Mouse (Mus musculus): ENCODE measurements around the gene Plin1. TPM values are rescaled to one million over a fixed set of nuclear protein-coding genes. Genes with fewer than 3 reads are reported as not detected.

Plin1 gene
- polyA plus RNA-seq, 1 experiment: 0.36 TPM

DNA sequence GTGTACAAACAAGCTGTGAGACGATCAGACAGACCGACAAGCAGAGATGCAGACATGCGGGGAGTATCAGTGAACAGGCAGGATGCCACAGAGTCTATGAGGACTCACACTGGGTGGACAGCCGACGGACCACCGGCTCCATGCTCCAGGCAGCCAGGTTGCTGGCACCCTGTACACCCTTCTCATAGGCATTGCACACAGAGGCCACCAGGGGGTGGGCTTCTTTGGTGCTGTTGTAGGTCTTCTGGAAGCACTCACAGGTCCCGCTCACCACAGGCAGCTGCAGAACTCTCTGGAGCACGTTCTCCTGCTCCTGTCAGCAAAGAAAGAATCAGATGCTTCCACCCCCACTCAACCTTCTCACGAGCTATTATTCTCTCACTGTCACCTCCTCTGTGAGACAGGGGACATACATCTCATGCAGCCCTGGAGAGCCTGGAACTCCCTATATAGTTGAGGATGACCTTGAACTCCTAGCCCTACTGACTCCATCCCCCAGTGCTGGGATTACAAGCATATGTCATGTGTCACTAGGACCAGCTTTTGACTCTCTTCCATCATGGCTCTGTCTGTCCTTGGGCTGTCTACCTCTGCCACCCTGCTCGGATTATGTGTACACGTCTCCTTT lies 2.8 kb downstream of the Plin1 start:
- 47% methylated on average over 11 of the region's 11 CpGs for WGBS
- no peak overlapping the region for H3K4me3 ChIP-seq (replicated peaks; ENCODE audit: insufficient read depth, low read depth, low read length)
- no peaks in the 10 kb centered on the region for H3K27me3 ChIP-seq (ENCODE audit: control insufficient read depth, insufficient read depth, low read length)
- H3K27ac ChIP-seq (ENCODE audit: insufficient read depth, low read length): no peak overlapping the region
- TF ChIP-seq CTCF (IDR thresholded peaks at IDR 0.05; ENCODE audit: borderline replicate concordance, insufficient read depth, low read depth, low read length) (no peak), POLR2A (IDR thresholded peaks at IDR 0.05; ENCODE audit: borderline replicate concordance, insufficient read depth, low read length) (no peak)
- no peaks in the 10 kb centered on the region for H3K4me1 ChIP-seq (ENCODE audit: control insufficient read depth, insufficient read depth, low read length)
- DNase-seq: no peak

GRCm38 (mm10) chr7:79729169-79729568 lies 3.5 kb downstream of the Plin1 start:
- Histone ChIP-seq H3K4me3 (replicated peaks; ENCODE audit: insufficient read depth, low read depth, low read length) (no peak overlapping the region), H3K27me3 (ENCODE audit: control insufficient read depth, insufficient read depth, low read length) (no peaks in the 10 kb centered on the region), H3K27ac (ENCODE audit: insufficient read depth, low read length) (no peak overlapping the region), H3K4me1 (ENCODE audit: control insufficient read depth, insufficient read depth, low read length) (no peaks in the 10 kb centered on the region)
- peak in 1 of 2 experiments; percentile 43 for DNase-seq
- TF ChIP-seq POLR2A (IDR thresholded peaks at IDR 0.05; ENCODE audit: borderline replicate concordance, insufficient read depth, low read length): no peak
- peak; percentile 75 for TF ChIP-seq CTCF (IDR thresholded peaks at IDR 0.05; ENCODE audit: borderline replicate concordance, insufficient read depth, low read depth, low read length)
- WGBS: 5% methylated on average over 8 of the region's 8 CpGs

DNA sequence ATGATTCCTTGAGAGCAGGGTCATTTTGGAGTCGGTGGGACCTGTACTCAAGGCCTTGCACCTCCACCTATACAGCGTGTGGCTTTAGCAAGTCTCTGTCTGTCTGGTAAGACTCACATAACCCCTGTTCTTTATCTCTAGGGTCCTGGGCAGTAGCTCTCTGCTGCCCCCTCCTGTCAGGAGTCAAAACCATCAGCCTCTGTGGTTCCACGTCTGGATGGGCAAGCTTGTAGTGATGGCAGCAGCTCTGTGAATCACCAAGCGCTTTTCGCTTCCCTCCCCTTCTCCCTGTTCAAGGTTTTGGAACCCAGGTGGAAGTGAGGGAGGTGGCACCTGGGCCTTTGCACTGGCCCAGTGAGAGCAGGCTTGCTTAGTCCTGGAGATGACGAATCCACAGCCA lies 4.5 kb downstream of the Plin1 start:
- WGBS: 47% methylated on average over 6 of the region's 6 CpGs
- DNase-seq: peak; percentile 25 to 31
- no peak overlapping the region for H3K4me3 ChIP-seq (replicated peaks; ENCODE audit: insufficient read depth, low read depth, low read length)
- TF ChIP-seq POLR2A (IDR thresholded peaks at IDR 0.05; ENCODE audit: borderline replicate concordance, insufficient read depth, low read length) (no peak), CTCF (IDR thresholded peaks at IDR 0.05; ENCODE audit: borderline replicate concordance, insufficient read depth, low read depth, low read length) (peak; percentile 52)
- no peaks in the 10 kb centered on the region for H3K4me1 ChIP-seq (ENCODE audit: control insufficient read depth, insufficient read depth, low read length)
- no peak overlapping the region for H3K27ac ChIP-seq (ENCODE audit: insufficient read depth, low read length)
- no peaks in the 10 kb centered on the region for H3K27me3 ChIP-seq (ENCODE audit: control insufficient read depth, insufficient read depth, low read length)

DNA sequence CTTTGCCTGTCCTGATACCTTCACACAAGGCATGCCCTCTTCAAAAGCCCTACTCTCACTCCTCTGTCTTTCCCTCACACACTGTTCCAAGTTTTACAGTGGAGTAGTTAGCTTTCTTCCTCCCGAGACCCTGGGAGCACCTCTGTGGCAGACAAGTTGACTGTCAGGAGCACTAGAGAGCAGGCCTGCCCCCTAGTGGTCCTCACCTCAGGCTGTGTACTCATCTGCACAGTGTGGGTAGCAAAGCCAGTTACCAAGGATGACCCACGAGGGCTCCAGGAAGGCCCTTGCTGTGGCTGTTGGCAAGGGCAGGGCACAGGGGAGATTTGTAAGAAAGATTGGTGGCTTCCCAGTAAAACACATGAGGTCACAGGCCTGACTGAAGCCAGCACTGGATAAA lies 5.6 kb downstream of the Plin1 start:
- 8% methylated on average over 2 of the region's 2 CpGs for WGBS
- Histone ChIP-seq H3K4me3 (replicated peaks; ENCODE audit: insufficient read depth, low read depth, low read length) (no peak overlapping the region), H3K27ac (ENCODE audit: insufficient read depth, low read length) (no peak overlapping the region), H3K4me1 (ENCODE audit: control insufficient read depth, insufficient read depth, low read length) (no peaks in the 10 kb centered on the region), H3K27me3 (ENCODE audit: control insufficient read depth, insufficient read depth, low read length) (no peaks in the 10 kb centered on the region)
- DNase-seq: peak; percentile 22 to 28
- TF ChIP-seq POLR2A (IDR thresholded peaks at IDR 0.05; ENCODE audit: borderline replicate concordance, insufficient read depth, low read length) (no peak), CTCF (IDR thresholded peaks at IDR 0.05; ENCODE audit: borderline replicate concordance, insufficient read depth, low read depth, low read length) (peak; percentile 58)

DNA sequence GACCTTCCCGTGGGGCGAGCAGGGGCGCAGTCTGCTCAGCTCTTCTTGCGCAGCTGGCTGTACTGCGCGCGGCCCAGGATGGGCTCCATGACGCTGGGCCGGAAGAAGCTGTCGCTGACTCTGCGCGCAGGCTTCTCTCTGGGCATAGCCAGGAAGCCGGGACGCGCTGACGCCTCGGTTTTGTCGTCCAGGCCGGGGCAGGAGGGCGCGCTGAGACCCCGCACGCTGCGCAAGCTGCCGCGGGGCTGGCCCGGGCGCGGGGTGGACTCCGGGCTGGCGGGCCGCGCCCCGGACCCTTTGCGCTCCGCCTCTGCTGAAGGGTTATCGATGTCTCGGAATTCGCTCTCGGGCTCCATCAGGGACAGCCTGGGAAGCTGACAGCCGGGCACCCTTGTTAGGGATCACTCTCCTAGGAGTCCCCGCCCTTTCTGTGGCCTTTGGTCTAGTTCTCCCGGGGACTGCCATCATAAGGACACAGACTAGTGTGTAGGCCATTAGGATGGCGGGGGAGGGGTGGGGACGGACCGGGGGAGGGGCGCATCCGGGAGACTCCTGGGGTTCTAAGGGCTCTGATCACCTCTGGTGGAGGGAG lies 11.2 kb downstream of the Plin1 start:
- Histone ChIP-seq H3K4me3 (replicated peaks; ENCODE audit: insufficient read depth, low read depth, low read length) (no peak overlapping the region), H3K4me1 (ENCODE audit: control insufficient read depth, insufficient read depth, low read length) (no peaks in the 10 kb centered on the region), H3K27ac (ENCODE audit: insufficient read depth, low read length) (no peak overlapping the region), H3K27me3 (ENCODE audit: control insufficient read depth, insufficient read depth, low read length) (no peaks in the 10 kb centered on the region)
- no peak for DNase-seq
- TF ChIP-seq POLR2A (IDR thresholded peaks at IDR 0.05; ENCODE audit: borderline replicate concordance, insufficient read depth, low read length) (no peak), CTCF (IDR thresholded peaks at IDR 0.05; ENCODE audit: borderline replicate concordance, insufficient read depth, low read depth, low read length) (no peak)
- under 1% methylated on average over 48 of the region's 48 CpGs for WGBS

- WGBS: 1% methylated on average over 53 of the region's 55 CpGs
- peak within 1 kb of the TSS; percentile 1 for H3K4me3 ChIP-seq (replicated peaks; ENCODE audit: insufficient read depth, low read depth, low read length)
- no peaks in the 10 kb centered on the region; the same call in 1 of the 2 replicates for H3K27me3 ChIP-seq (ENCODE audit: control insufficient read depth, insufficient read depth, low read length)
- DNase-seq: peak in 1 of 2 experiments; percentile 30
- no peaks in the 10 kb centered on the region for H3K4me1 ChIP-seq (ENCODE audit: control insufficient read depth, insufficient read depth, low read length)
- TF ChIP-seq CTCF (IDR thresholded peaks at IDR 0.05; ENCODE audit: borderline replicate concordance, insufficient read depth, low read depth, low read length): no peak
- no peak for TF ChIP-seq POLR2A (IDR thresholded peaks at IDR 0.05; ENCODE audit: borderline replicate concordance, insufficient read depth, low read length)
- H3K27ac ChIP-seq (ENCODE audit: insufficient read depth, low read length): no peak within 1 kb of the TSS
Observed at GRCm38 (mm10) chr7:79715187-79715981, 17.3 kb downstream of the Plin1 start, which contains the start of gene Kif7. Gene Kif7, minus strand, starts transcription at chr7:79715720.

GRCm38 (mm10) chr7:79710831-79711230 lies 21.9 kb downstream of the Plin1 start:
- H3K27ac ChIP-seq (ENCODE audit: insufficient read depth, low read length): no peak overlapping the region
- H3K27me3 ChIP-seq (ENCODE audit: control insufficient read depth, insufficient read depth, low read length): no peaks in the 10 kb centered on the region
- peak overlapping the region; percentile 95 for H3K4me3 ChIP-seq (replicated peaks; ENCODE audit: insufficient read depth, low read depth, low read length)
- TF ChIP-seq POLR2A (IDR thresholded peaks at IDR 0.05; ENCODE audit: borderline replicate concordance, insufficient read depth, low read length) (no peak), CTCF (IDR thresholded peaks at IDR 0.05; ENCODE audit: borderline replicate concordance, insufficient read depth, low read depth, low read length) (no peak)
- WGBS: 38% methylated on average over 17 of the region's 17 CpGs
- peak in 1 of 2 experiments; percentile 39 for DNase-seq
- no peaks in the 10 kb centered on the region for H3K4me1 ChIP-seq (ENCODE audit: control insufficient read depth, insufficient read depth, low read length)
